Mouse (Mus musculus): Measurements from ENCODE around the gene Ifnk.

Ifnk gene

GRCm38 (mm10) chr4:35143472-35144102 is 8.3 kb upstream of the Ifnk start:
- no peak for DNase-seq

GRCm38 (mm10) chr4:35145726-35146125 is 6.1 kb upstream of the Ifnk start:
- DNase-seq, result no peak

GRCm38 (mm10) chr4:35146597-35146996 is 5.3 kb upstream of the Ifnk start:
- DNase-seq, result no peak

- no peak for DNase-seq
Measured at GRCm38 (mm10) chr4:35148326-35148725, 3.5 kb upstream of the Ifnk start.

- DNase-seq, result no peak
Measured at GRCm38 (mm10) chr4:35150706-35151105, 1.1 kb upstream of the Ifnk start.

- DNase-seq, result no peak
Measured at GRCm38 (mm10) chr4:35154051-35154450, 2.2 kb downstream of the Ifnk start.

GRCm38 (mm10) chr4:35155132-35155922 is 3.5 kb downstream of the Ifnk start:
- peak; percentile 52 to 66 for DNase-seq

GRCm38 (mm10) chr4:35156149-35156611 is 4.3 kb downstream of the Ifnk start:
- peak; percentile 55 to 68 for DNase-seq

GRCm38 (mm10) chr4:35156751-35157611 is 5.1 kb downstream of the Ifnk start, which contains the start of gene Mob3b:
Gene Mob3b, minus strand, starts transcription at chr4:35157484.
- peak; percentile 77 to 92 for DNase-seq

GRCm38 (mm10) chr4:35157815-35158214 is 6.0 kb downstream of the Ifnk start:
- DNase-seq, result peak in 1 of 2 experiments; percentile 4

GRCm38 (mm10) chr4:35165275-35165674 is 13.4 kb downstream of the Ifnk start:
- no peak for DNase-seq

GRCm38 (mm10) chr4:35165947-35166346 is 14.1 kb downstream of the Ifnk start:
- DNase-seq, result no peak

- no peak for DNase-seq
Measured at GRCm38 (mm10) chr4:35167855-35168254, 16.0 kb downstream of the Ifnk start.

- DNase-seq, result no peak
Measured at GRCm38 (mm10) chr4:35169571-35170125, 17.8 kb downstream of the Ifnk start.

- DNase-seq, result no peak
Measured at GRCm38 (mm10) chr4:35172471-35172870, 20.6 kb downstream of the Ifnk start.

GRCm38 (mm10) chr4:35173551-35173950 is 21.7 kb downstream of the Ifnk start:
- DNase-seq, result no peak

- no peak for DNase-seq
Measured at GRCm38 (mm10) chr4:35175566-35175965, 23.7 kb downstream of the Ifnk start.

GRCm38 (mm10) chr4:35177926-35178645 is 26.2 kb downstream of the Ifnk start:
- DNase-seq, result no peak

GRCm38 (mm10) chr4:35187617-35188326 is 35.9 kb downstream of the Ifnk start:
- DNase-seq, result no peak

- no peak for DNase-seq
Measured at GRCm38 (mm10) chr4:35189794-35190193, 37.9 kb downstream of the Ifnk start.

- no peak for DNase-seq
Measured at GRCm38 (mm10) chr4:35192725-35193124, 40.9 kb downstream of the Ifnk start.

All from spleen, adult 18-20 months (tissue).